8 mouse cellular contexts compared by ENCODE assay signal in genomic region chr12:71310068-71310931, GRCm38 (mm10). TPM values are rescaled to one million over a fixed set of nuclear protein-coding genes. Genes with fewer than 3 reads are reported as not detected.
DNase-seq lines count a peak whose midpoint lies in the region; ATAC-seq lines count a peak whose summit lies in the region.

No protein-coding gene starts in this region.

- no peaks in the 10 kb centered on the region for H3K9me3 ChIP-seq in kidney, embryonic 16.5 days (ENCODE audit: low read length)

- H3K4me3 ChIP-seq in kidney, embryonic 16.5 days (ENCODE audit: low read length), result peak overlapping the region; percentile 80

- ATAC-seq in granulocyte monocyte progenitor cell, adult 5-6 weeks (replicated peaks; ENCODE audit: poor library complexity, severe bottlenecking), result peak; percentile 52
- ATAC-seq in kidney, embryonic 16.5 days (ENCODE audit: low FRiP score, low TSS enrichment), result peak; percentile 65

- peak overlapping the region; percentile 88 for H3K9ac ChIP-seq in kidney, embryonic 16.5 days (replicated peaks; ENCODE audit: low read length)

- H3K27me3 ChIP-seq in kidney, embryonic 16.5 days (ENCODE audit: insufficient read depth, low read length), result no peaks in the 10 kb centered on the region; the same call in 1 of the 2 replicates

- H3K27ac ChIP-seq in kidney, embryonic 16.5 days (ENCODE audit: low read length), result peak overlapping the region; percentile 87

- peaks cover 36% of the 10 kb centered on the region for H3K4me1 ChIP-seq in kidney, embryonic 16.5 days (ENCODE audit: insufficient read depth, low read length)

- WGBS in kidney, embryonic 16.5 days, result 0% methylated on average over 53 of the region's 56 CpGs

- H3K36me3 ChIP-seq in kidney, embryonic 16.5 days (ENCODE audit: insufficient read depth, low read length), result peaks cover 4% of the 10 kb centered on the region; the same call in 1 of the 2 replicates

- peak; percentile 10 for DNase-seq in ovary, postnatal 10 days (ENCODE audit: low spot score)
- no peak for DNase-seq in ovary, adult 18-20 months (ENCODE audit: low spot score)
- peak; percentile 49 for DNase-seq in cerebellum, adult 8-10 months
- peak; percentile 13 for DNase-seq in lung, postnatal 14 days
- DNase-seq in right cerebral cortex, postnatal 25 days, result peak; percentile 37
- no peak for DNase-seq in spleen, postnatal 10 days (ENCODE audit: low spot score in 2 of 2)

- H3K4me2 ChIP-seq in kidney, embryonic 16.5 days (replicated peaks; ENCODE audit: low read depth, low read length), result peak overlapping the region; percentile 97

RNA-seq across cellular contexts. Expression of gene Dact1, which starts 0.6 kb away (rescaled TPM):
- 0.51 and 0.80 TPM in 2 replicates for total RNA-seq in granulocyte monocyte progenitor cell, adult 5-6 weeks (2014; fragmentation: Nextera tagmentation)
- 0.47 TPM in 1 of 2 replicates, not detected in the other for total RNA-seq in granulocyte monocyte progenitor cell, adult 5-6 weeks (2017)
- polyA plus RNA-seq in kidney, embryonic 16.5 days (2015; fragmentation: Nextera tagmentation; extraction: Ambion mirVana), result 12.5 TPM in 2 replicates

Comparison
In these comparisons a context has a peak if more than half of its experiments do, and no peak if none do; other contexts are left out.
1. DNase-seq: peak in ovary, postnatal 10 days (single experiment), cerebellum, adult 8-10 months (single experiment), lung, postnatal 14 days (single experiment) and right cerebral cortex, postnatal 25 days (single experiment); none in ovary, adult 18-20 months (single experiment) and spleen, postnatal 10 days (0 of 2).